Mouse (Mus musculus) stomach, embryonic 15.5 days (tissue): ENCODE data around the gene Nisch. TPM values are rescaled to one million over a fixed set of nuclear protein-coding genes. Genes with fewer than 3 reads are reported as not detected.
A peak's percentile ranks its signal among the peaks of the same experiment; 100 is the strongest.

Experiments used
- ATAC-seq: fragments of 200-750 bp; cut with Nextera tagmentation; 2 replicates; pipeline ENCODE4 v1.8.0; 2017; ENCODE audit warnings: low read depth, moderate number of reproducible peaks, moderate TSS enrichment; ENCODE audit not compliant: insufficient read depth, low FRiP score
- H3K27ac ChIP-seq: fragments of 300-500 bp; sonication (generic); 2 replicates; pipeline ENCODE4 v1.5.1; 2015; ENCODE audit warnings: mild to moderate bottlenecking, inconsistent platforms
- H3K27me3 ChIP-seq: fragments of 300-500 bp; sonication (generic); replicated peaks from 2 replicates; pipeline ENCODE4 v1.6.1; 2015; ENCODE audit warnings: inconsistent platforms
- H3K36me3 ChIP-seq: fragments of 300-500 bp; sonication (generic); 2 replicates; pipeline ENCODE4 v1.6.1; 2015; ENCODE audit warnings: inconsistent platforms
- H3K4me1 ChIP-seq: fragments of 300-500 bp; sonication (generic); 2 replicates; pipeline ENCODE4 v1.6.1; 2015; ENCODE audit warnings: inconsistent platforms
- H3K4me2 ChIP-seq: fragments of 300-500 bp; sonication (generic); 2 replicates; pipeline ENCODE4 v1.6.1; 2015; ENCODE audit warnings: mild to moderate bottlenecking, inconsistent platforms
- H3K4me3 ChIP-seq: fragments of 300-500 bp; sonication (generic); replicated peaks from 2 replicates; pipeline ENCODE4 v1.5.1; 2015; ENCODE audit warnings: inconsistent platforms
- H3K9ac ChIP-seq: fragments of 300-500 bp; sonication (generic); 2 replicates; pipeline ENCODE4 v1.6.1; 2015; ENCODE audit warnings: inconsistent platforms
- H3K9me3 ChIP-seq: fragments of 300-500 bp; sonication (generic); 2 replicates; pipeline ENCODE4 v1.6.1; 2016; ENCODE audit warnings: inconsistent platforms
- WGBS: fragments of 180-500 bp; shearing (Covaris S2); methylation state at CpG from one replicate; pipeline ENCODE4 v1.1.7; 2015; 5-methylcytosine and 5-hydroxymethylcytosine counted together
- polyA plus RNA-seq: library from polyadenylated mRNA; unstranded; fragments of >200 nt; fragmentation: Nextera tagmentation; extraction: Ambion mirVana; gene quantifications from 2 replicates; pipeline ENCODE4 v1.2.1, GENCODE M21; 2015

The Nisch gene
- polyA plus RNA-seq, 1 experiment from 2014 or later, result 319 TPM

- 0 out of 2 replicates have a peak, but pooled peaks cover 9% of the 10 kb centered on the region for H3K4me1 ChIP-seq
- H3K36me3 ChIP-seq, result no peaks in the 10 kb centered on the region
- no peak overlapping the region for H3K4me3 ChIP-seq
- H3K4me2 ChIP-seq, result no peak overlapping the region
- H3K9me3 ChIP-seq, result no peaks in the 10 kb centered on the region
- WGBS, result 61% methylated on average over 8 of the region's 8 CpGs
- no peak for ATAC-seq
- H3K27me3 ChIP-seq, result no peaks in the 10 kb centered on the region
- H3K9ac ChIP-seq, result no peak overlapping the region
- H3K27ac ChIP-seq, result no peak overlapping the region
These were observed 2.9 kb downstream of the Nisch start for GRCm38 (mm10) chr14:31213868-31214267.

DNA sequence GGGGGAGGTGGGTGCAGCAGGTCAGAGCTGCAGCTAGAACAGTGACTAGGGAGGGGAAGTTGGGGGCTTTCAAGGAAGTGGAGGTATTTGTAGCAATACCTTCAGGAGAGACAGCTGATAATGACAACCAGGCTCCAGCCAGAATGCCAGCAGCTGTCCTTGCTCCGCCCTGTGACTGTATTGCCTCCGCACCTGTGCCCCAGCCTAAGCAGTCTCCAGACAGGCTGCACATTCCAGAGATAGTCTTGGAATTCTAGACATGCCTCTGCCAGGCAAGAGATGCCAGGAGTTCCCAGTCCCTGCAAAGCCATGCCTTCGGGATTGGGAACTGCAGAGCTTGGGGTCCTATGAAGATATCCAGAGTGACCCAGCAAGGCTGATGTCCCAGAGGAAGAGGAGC lies 4.2 kb downstream of the Nisch start:
- Histone ChIP-seq H3K36me3 (no peaks in the 10 kb centered on the region), H3K4me3 (no peak overlapping the region), H3K9me3 (no peaks in the 10 kb centered on the region), H3K27ac (no peak overlapping the region), H3K27me3 (no peaks in the 10 kb centered on the region), H3K4me1 (0 out of 2 replicates have a peak, but pooled peaks cover 5% of the 10 kb centered on the region), H3K9ac (no peak overlapping the region), H3K4me2 (no peak overlapping the region)
- 63% methylated on average over 3 of the region's 3 CpGs for WGBS
- no peak for ATAC-seq

GRCm38 (mm10) chr14:31211854-31212253 lies 4.9 kb downstream of the Nisch start:
- WGBS, result 83% methylated on average over 6 of the region's 6 CpGs
- no peaks in the 10 kb centered on the region for H3K9me3 ChIP-seq

DNA sequence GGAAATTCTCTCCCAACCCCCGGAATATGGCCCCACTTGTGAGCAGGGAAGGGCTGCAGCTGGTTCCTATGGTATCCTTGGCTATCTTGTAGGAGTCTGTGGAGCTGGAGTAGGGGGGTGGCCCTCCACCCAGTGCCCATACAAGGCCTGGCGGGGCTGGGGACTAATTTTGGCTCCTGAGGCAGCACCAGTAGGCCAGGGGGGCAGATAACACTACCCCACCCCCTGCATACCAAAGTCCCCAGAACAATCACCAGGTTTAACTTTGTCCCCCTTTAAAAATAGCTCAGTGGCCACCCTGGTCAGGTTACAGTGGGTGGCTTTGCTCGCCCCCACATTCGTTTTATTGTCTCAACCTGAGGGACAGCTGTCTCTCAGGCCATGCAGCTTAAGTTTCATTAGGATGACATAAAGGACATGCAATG lies 7.6 kb downstream of the Nisch start:
- 70% methylated on average over 4 of the region's 4 CpGs for WGBS
- Histone ChIP-seq H3K4me1 (peaks cover 16% of the 10 kb centered on the region), H3K9me3 (no peaks in the 10 kb centered on the region), H3K4me2 (no peak overlapping the region), H3K36me3 (peaks cover 1% of the 10 kb centered on the region; the same call in 1 of the 2 replicates), H3K27me3 (no peaks in the 10 kb centered on the region), H3K27ac (no peak overlapping the region), H3K9ac (no peak overlapping the region), H3K4me3 (no peak overlapping the region)
- ATAC-seq, result no peak

More at GRCm38 (mm10) chr14:31211854-31212253, 4.9 kb downstream of the Nisch start:
- Histone ChIP-seq H3K27me3 (no peaks in the 10 kb centered on the region), H3K27ac (no peak overlapping the region), H3K4me3 (no peak overlapping the region), H3K4me1 (peaks cover 7% of the 10 kb centered on the region), H3K4me2 (no peak overlapping the region), H3K36me3 (no peaks in the 10 kb centered on the region), H3K9ac (no peak overlapping the region)
- no peak for ATAC-seq

DNA sequence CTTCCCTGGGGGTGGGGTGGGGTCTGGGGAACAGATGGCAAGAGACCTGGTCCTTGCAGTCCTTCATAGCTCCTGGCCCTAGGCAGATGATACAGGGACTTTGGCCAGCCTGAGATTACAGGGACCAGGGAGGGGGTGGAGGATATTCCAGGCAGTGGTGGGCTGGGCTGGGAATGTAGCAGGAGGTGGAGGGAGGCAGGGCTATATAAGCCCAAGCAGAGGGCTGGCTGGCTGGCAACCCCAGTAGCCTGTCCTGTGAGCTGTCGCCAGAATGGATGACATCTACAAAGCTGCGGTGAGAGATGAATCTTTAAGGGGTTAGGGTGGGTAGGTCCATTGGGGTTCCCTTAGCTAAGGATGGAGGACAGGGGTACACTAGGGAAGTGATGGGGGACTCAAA lies 8.7 kb downstream of the Nisch start, which contains the start of gene Tnnc1:
Gene Tnnc1, plus strand, starts transcription at position 229 of the 400 bp plus-strand sequence.
- Histone ChIP-seq H3K4me3 (peak within 1 kb of the TSS; percentile 85; the same call in 1 of the 2 replicates), H3K9me3 (no peaks in the 10 kb centered on the region), H3K27me3 (no peaks in the 10 kb centered on the region), H3K36me3 (peaks cover 11% of the 10 kb centered on the region), H3K4me1 (peaks cover 18% of the 10 kb centered on the region), H3K27ac (no peak within 1 kb of the TSS), H3K9ac (no peak within 1 kb of the TSS), H3K4me2 (peak within 1 kb of the TSS; percentile 87)
- WGBS, result 76% methylated on average over 2 of the region's 2 CpGs
- no peak for ATAC-seq

- ATAC-seq, result peak; percentile 37; the same call in 1 of the 2 replicates
- peak overlapping the region; percentile 87 for H3K4me2 ChIP-seq
- peaks cover 19% of the 10 kb centered on the region for H3K36me3 ChIP-seq
- peak overlapping the region; percentile 12; the same call in 1 of the 2 replicates for H3K27ac ChIP-seq
- WGBS, result 77% methylated on average over 13 of the region's 13 CpGs
- H3K9ac ChIP-seq, result peak overlapping the region; percentile 45; the same call in 1 of the 2 replicates
- H3K4me3 ChIP-seq, result peak overlapping the region; percentile 85
- H3K4me1 ChIP-seq, result peaks cover 18% of the 10 kb centered on the region
- H3K27me3 ChIP-seq, result no peaks in the 10 kb centered on the region
- H3K9me3 ChIP-seq, result no peaks in the 10 kb centered on the region
These were observed 9.5 kb downstream of the Nisch start for GRCm38 (mm10) chr14:31207070-31207830.

DNA sequence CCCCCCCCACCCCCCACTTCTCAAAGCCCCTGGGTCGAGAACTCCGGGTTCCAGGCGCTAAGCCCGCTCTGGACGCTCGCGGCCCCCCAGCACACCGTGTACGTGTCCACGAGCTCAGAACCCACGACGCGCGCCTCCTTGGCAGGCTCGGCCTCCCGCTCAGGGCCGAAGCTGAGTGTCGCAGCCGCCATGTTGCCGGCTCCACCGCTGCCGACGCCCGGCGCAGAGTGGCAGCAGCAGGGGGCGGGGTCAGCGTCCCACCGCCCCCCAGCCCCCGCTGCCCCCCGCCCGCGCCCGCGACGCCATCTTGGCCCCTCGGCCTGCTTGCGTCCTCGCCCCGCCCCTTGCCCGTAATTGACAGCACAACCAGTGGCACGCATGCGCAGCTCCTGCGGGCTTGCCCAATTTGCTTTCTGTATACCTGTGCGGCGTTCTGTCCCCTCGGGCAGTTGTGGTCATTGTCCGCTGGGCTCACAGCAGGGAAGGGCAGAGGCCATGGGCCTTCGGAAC lies 10.2 kb downstream of the Nisch start:
- H3K4me2 ChIP-seq, result peak overlapping the region; percentile 87
- H3K4me1 ChIP-seq, result peaks cover 18% of the 10 kb centered on the region
- no peaks in the 10 kb centered on the region for H3K27me3 ChIP-seq
- peak overlapping the region; percentile 80 for H3K9ac ChIP-seq
- peak overlapping the region; percentile 93 for H3K27ac ChIP-seq
- no peaks in the 10 kb centered on the region for H3K9me3 ChIP-seq
- WGBS, result under 1% methylated on average over 48 of the region's 48 CpGs
- peak overlapping the region; percentile 85 for H3K4me3 ChIP-seq
- peak; percentile 74 for ATAC-seq
- H3K36me3 ChIP-seq, result peaks cover 26% of the 10 kb centered on the region

DNA sequence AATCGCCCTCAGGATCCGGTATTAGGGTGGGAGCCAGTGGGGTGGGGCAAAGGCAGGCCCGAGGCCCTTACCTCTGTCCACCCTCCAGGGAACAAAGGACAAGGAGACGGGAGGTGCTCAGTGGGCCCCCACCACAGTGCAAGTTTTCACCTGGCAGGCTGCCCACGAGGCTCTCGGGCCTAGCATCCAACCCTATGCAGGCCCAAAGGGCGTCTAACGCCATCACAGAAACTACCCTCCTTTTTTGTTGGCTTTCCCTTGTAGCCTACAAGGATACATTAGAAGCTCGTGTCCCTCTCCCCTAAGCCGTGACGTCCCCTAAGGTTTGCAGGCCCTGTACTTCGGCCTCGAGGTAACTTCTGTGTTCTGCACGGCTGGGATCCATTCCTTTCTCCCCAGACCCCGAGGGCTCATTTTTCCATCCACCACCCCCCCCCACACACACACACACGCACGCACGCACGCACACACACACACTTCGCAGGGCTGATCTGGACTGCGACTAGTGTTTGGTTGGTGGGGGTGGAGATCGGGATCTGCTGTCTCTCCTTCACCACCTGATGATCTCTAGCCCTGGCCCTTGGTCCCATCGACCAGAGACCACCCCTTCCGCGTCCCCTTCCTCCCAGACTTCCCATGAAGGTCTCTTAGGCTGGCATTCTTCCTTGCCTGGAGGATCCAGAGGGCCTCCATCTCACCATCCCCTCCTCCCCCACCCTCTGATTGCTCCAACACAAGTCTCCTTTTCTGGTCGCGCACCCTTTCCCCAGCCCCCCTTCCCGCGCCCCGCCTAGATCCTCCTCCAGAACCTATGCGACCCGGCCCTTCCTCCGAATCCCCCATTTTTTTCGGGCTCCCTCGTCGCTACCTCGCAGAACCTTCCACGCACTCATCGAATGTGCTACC lies 10.9 kb downstream of the Nisch start:
- peaks cover 18% of the 10 kb centered on the region for H3K4me1 ChIP-seq
- H3K27ac ChIP-seq, result peak overlapping the region; percentile 93
- no peaks in the 10 kb centered on the region for H3K9me3 ChIP-seq
- no peaks in the 10 kb centered on the region for H3K27me3 ChIP-seq
- peak overlapping the region; percentile 80 for H3K9ac ChIP-seq
- peak overlapping the region; percentile 87 for H3K4me2 ChIP-seq
- peak; percentile 36 for ATAC-seq
- peaks cover 30% of the 10 kb centered on the region for H3K36me3 ChIP-seq
- H3K4me3 ChIP-seq, result peak overlapping the region; percentile 85
- under 1% methylated on average over 39 of the region's 39 CpGs for WGBS

GRCm38 (mm10) chr14:31205244-31205561 lies 11.5 kb downstream of the Nisch start:
- Histone ChIP-seq H3K9me3 (no peaks in the 10 kb centered on the region), H3K4me2 (peak overlapping the region; percentile 87), H3K4me1 (peaks cover 18% of the 10 kb centered on the region), H3K36me3 (peaks cover 30% of the 10 kb centered on the region), H3K27ac (peak overlapping the region; percentile 93), H3K4me3 (peak overlapping the region; percentile 85), H3K27me3 (no peaks in the 10 kb centered on the region), H3K9ac (peak overlapping the region; percentile 80)
- 3% methylated on average over 8 of the region's 8 CpGs for WGBS
- no peak for ATAC-seq

GRCm38 (mm10) chr14:31204844-31205243 lies 11.9 kb downstream of the Nisch start:
- Histone ChIP-seq H3K9me3 (no peaks in the 10 kb centered on the region), H3K27ac (peak overlapping the region; percentile 93; the same call in 1 of the 2 replicates), H3K4me1 (peaks cover 18% of the 10 kb centered on the region), H3K4me3 (peak overlapping the region; percentile 85), H3K9ac (peak overlapping the region; percentile 80; the same call in 1 of the 2 replicates), H3K27me3 (no peaks in the 10 kb centered on the region), H3K4me2 (peak overlapping the region; percentile 87), H3K36me3 (peaks cover 30% of the 10 kb centered on the region)
- 44% methylated on average over 4 of the region's 4 CpGs for WGBS
- no peak for ATAC-seq

- H3K27me3 ChIP-seq, result no peaks in the 10 kb centered on the region
- H3K4me3 ChIP-seq, result no peak overlapping the region
- H3K9me3 ChIP-seq, result no peaks in the 10 kb centered on the region
- no peak overlapping the region for H3K4me2 ChIP-seq
- peaks cover 36% of the 10 kb centered on the region for H3K36me3 ChIP-seq
- ATAC-seq, result 0 out of 2 replicates have a peak, but pooled peaks have one; percentile 23
- H3K9ac ChIP-seq, result no peak overlapping the region
- H3K4me1 ChIP-seq, result peaks cover 12% of the 10 kb centered on the region
- no peak overlapping the region for H3K27ac ChIP-seq
- WGBS, result 67% methylated on average over 3 of the region's 3 CpGs
These were observed 16.7 kb downstream of the Nisch start for GRCm38 (mm10) chr14:31200038-31200437.
